Mouse (Mus musculus) embryonic facial prominence, embryonic 14.5 days (tissue): Measurements from ENCODE around the gene Ctrb1. TPM values are rescaled to one million over a fixed set of nuclear protein-coding genes. Genes with fewer than 3 reads are reported as not detected.

ENCODE experiments used
- ATAC-seq: fragments of 200-750 bp; cut with Nextera tagmentation; 2 replicates; pipeline ENCODE4 v1.8.0; 2017; ENCODE audit warnings: low read depth, moderate number of reproducible peaks, moderate TSS enrichment
- DNase-seq: peaks from one replicate; pipeline ENCODE4 v3.0.0-alpha.2; 2015; ENCODE audit warnings: low spot score
- H3K27ac ChIP-seq: fragments of 300-500 bp; sonication (generic); replicated peaks from 2 replicates; pipeline ENCODE4 v1.5.1; 2014; ENCODE audit warnings: low read depth, mild to moderate bottlenecking, low read length, moderate library complexity
- H3K27me3 ChIP-seq: fragments of 300-500 bp; sonication (generic); replicated peaks from 2 replicates; pipeline ENCODE4 v1.6.1; 2014; ENCODE audit warnings: low read length; ENCODE audit not compliant: control insufficient read depth, insufficient read depth
- H3K36me3 ChIP-seq: fragments of 300-500 bp; sonication (generic); 2 replicates; pipeline ENCODE4 v1.6.1; 2014; ENCODE audit warnings: low read length, mixed read lengths; ENCODE audit not compliant: control insufficient read depth, insufficient read depth
- H3K4me1 ChIP-seq: fragments of 300-500 bp; sonication (generic); 2 replicates; pipeline ENCODE4 v1.6.1; 2014; ENCODE audit warnings: antibody characterized with exemption, low read length; ENCODE audit not compliant: control insufficient read depth, insufficient read depth
- H3K4me2 ChIP-seq: fragments of 300-500 bp; sonication (generic); 2 replicates; pipeline ENCODE4 v1.6.1; 2014; ENCODE audit warnings: low read depth, mild to moderate bottlenecking, low read length, moderate library complexity, mixed read lengths
- H3K4me3 ChIP-seq: fragments of 300-500 bp; sonication (generic); 2 replicates; pipeline ENCODE4 v1.5.1; 2014; ENCODE audit warnings: low read depth, mild to moderate bottlenecking, low read length
- H3K9ac ChIP-seq: fragments of 300-500 bp; sonication (generic); 2 replicates; pipeline ENCODE4 v1.6.1; 2014; ENCODE audit warnings: low read depth, mild to moderate bottlenecking, low read length, moderate library complexity, mixed read lengths
- H3K9me3 ChIP-seq: fragments of 300-500 bp; sonication (generic); 2 replicates; pipeline ENCODE4 v1.6.1; 2016; ENCODE audit warnings: low read length; ENCODE audit not compliant: control insufficient read depth
- WGBS: fragments of 180-500 bp; shearing (Covaris S2); extraction: QIAGEN DNeasy Blood & Tissue Kit; methylation state at CpG from one replicate; pipeline ENCODE4 v1.1.7; 2014; 5-methylcytosine and 5-hydroxymethylcytosine counted together
- polyA plus RNA-seq: library from polyadenylated mRNA; unstranded; fragments of >200 nt; fragmentation: Nextera tagmentation; extraction: Ambion mirVana; gene quantifications from 2 replicates; pipeline ENCODE4 v1.2.1, GENCODE M21; 2014

Ctrb1 gene
- polyA plus RNA-seq, 1 experiment from 2014 or later, result not detected

DNA sequence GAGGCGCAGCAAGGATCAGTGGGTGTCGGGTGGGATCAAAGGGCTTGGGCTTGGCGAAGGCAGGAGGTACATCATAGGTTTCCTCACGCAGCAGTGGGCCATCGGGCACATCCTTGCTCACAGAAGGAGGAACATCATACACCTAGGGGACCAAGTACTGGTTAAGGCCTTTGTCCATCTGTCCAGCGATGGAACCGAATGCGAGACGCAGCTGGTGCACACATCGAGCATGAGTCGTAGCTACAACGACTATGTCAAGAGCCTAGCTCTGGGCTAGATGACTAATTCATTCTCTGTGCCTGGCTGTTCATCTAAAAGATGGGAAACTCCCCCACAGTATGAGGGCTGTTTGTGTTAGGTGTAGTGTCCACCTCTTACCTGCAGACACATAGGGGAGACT lies 23.5 kb upstream of the Ctrb1 start:
- ATAC-seq (no peak), DNase-seq (no peak)
- 93% methylated on average over 12 of the region's 12 CpGs for WGBS
- no peak overlapping the region for H3K27ac ChIP-seq
- no peaks in the 10 kb centered on the region for H3K27me3 ChIP-seq
- no peak overlapping the region for H3K4me3 ChIP-seq
- no peak overlapping the region for H3K9ac ChIP-seq
- no peaks in the 10 kb centered on the region for H3K9me3 ChIP-seq
- H3K36me3 ChIP-seq, result peaks cover 71% of the 10 kb centered on the region
- no peak overlapping the region for H3K4me2 ChIP-seq
- peaks cover 23% of the 10 kb centered on the region for H3K4me1 ChIP-seq

GRCm38 (mm10) chr8:111713817-111714216 lies 23.0 kb upstream of the Ctrb1 start:
- ATAC-seq, result no peak
- Histone ChIP-seq H3K36me3 (peaks cover 72% of the 10 kb centered on the region), H3K9me3 (no peaks in the 10 kb centered on the region), H3K4me1 (peaks cover 23% of the 10 kb centered on the region), H3K4me2 (no peak overlapping the region), H3K9ac (no peak overlapping the region), H3K27me3 (no peaks in the 10 kb centered on the region), H3K27ac (no peak overlapping the region), H3K4me3 (no peak overlapping the region)
- WGBS, result 92% methylated on average over 14 of the region's 25 CpGs
- DNase-seq, result no peak

GRCm38 (mm10) chr8:111713291-111713690 lies 22.5 kb upstream of the Ctrb1 start:
- H3K36me3 ChIP-seq, result peaks cover 72% of the 10 kb centered on the region
- H3K4me1 ChIP-seq, result peaks cover 22% of the 10 kb centered on the region
- 95% methylated on average over 11 of the region's 11 CpGs for WGBS
- no peak overlapping the region for H3K27ac ChIP-seq
- H3K9me3 ChIP-seq, result no peaks in the 10 kb centered on the region
- no peaks in the 10 kb centered on the region for H3K27me3 ChIP-seq
- ATAC-seq (no peak), DNase-seq (no peak)
- no peak overlapping the region for H3K4me2 ChIP-seq
- H3K9ac ChIP-seq, result no peak overlapping the region
- no peak overlapping the region for H3K4me3 ChIP-seq

DNA sequence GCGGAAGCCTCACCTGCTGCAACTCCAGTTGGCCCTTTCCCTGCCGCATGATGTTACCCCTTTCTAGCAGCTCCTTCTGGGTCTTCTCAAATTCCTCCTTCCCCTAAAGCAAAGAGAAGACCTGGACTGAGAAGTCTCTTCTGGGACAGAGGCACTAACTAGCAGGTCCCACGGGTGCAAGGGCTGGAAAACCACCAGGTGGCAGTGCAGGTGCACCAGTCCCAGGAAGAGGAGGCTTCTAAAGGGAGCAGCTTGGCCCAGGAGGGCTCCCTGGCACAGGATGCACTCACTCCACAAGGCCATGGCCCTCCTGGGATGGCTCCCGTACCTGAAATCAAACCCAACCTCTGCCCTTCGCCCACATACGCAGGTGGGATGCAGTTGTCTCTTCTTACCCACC lies 21.8 kb upstream of the Ctrb1 start:
- Histone ChIP-seq H3K4me1 (peaks cover 15% of the 10 kb centered on the region), H3K27me3 (no peaks in the 10 kb centered on the region), H3K4me2 (no peak overlapping the region), H3K9me3 (no peaks in the 10 kb centered on the region), H3K9ac (no peak overlapping the region), H3K4me3 (no peak overlapping the region), H3K27ac (no peak overlapping the region), H3K36me3 (peaks cover 72% of the 10 kb centered on the region)
- WGBS, result 86% methylated on average over 6 of the region's 6 CpGs
- ATAC-seq, result no peak
- DNase-seq, result peak; percentile 61

DNA sequence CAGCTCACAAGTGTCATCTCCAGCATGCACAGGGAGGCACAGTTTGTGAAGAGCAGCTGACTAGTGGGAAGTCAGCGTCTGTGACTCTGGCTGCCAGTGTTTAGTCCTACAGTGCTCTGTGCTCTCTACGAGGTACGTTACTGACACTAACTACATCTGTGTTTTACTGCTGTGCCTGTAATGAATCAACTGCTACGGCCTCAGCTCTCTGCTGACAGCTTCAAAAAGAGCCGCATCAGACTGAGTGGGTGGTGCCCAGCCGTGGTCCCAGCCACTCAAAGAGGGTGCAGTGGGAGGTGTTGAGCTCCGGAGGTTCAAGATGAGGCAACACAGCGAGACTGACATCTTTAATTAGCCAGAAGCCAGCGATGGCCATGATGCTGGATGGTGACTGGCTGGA lies 21.3 kb upstream of the Ctrb1 start:
- Histone ChIP-seq H3K9me3 (no peaks in the 10 kb centered on the region), H3K9ac (no peak overlapping the region), H3K36me3 (peaks cover 72% of the 10 kb centered on the region), H3K4me1 (peaks cover 11% of the 10 kb centered on the region), H3K27ac (no peak overlapping the region), H3K4me2 (no peak overlapping the region), H3K27me3 (no peaks in the 10 kb centered on the region), H3K4me3 (no peak overlapping the region)
- WGBS, result 80% methylated on average over 9 of the region's 9 CpGs
- DNase-seq, result no peak
- ATAC-seq, result no peak

- Histone ChIP-seq H3K4me2 (no peak overlapping the region), H3K9ac (no peak overlapping the region), H3K36me3 (peaks cover 72% of the 10 kb centered on the region), H3K4me3 (no peak overlapping the region), H3K9me3 (no peaks in the 10 kb centered on the region), H3K4me1 (no peaks in the 10 kb centered on the region), H3K27ac (no peak overlapping the region), H3K27me3 (no peaks in the 10 kb centered on the region)
- DNase-seq (no peak), ATAC-seq (no peak)
- WGBS, result 92% methylated on average over 18 of the region's 20 CpGs
Measured at GRCm38 (mm10) chr8:111710777-111711485, 20.1 kb upstream of the Ctrb1 start.

DNA sequence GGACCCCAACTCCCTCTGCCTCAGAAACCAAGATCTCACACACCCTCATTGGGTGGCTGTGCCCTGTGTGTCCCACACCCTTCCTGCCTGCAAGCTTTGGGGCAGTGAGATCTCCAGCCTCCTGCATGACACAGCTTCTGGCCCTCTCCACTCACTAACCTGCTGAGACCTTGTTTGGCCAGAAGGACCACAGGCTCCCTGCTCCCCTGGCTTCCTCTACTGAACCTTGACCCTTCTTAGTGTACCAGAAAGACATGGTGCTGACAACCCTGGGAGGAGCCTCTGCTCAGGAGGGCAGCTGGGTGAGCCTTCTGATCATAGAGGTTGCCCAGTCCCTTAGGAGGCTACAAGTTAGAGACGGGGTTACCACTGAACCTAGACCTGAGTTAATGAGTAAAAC lies 18.4 kb upstream of the Ctrb1 start:
- H3K9ac ChIP-seq, result no peak overlapping the region
- no peak for ATAC-seq
- H3K36me3 ChIP-seq, result peaks cover 58% of the 10 kb centered on the region
- H3K4me2 ChIP-seq, result no peak overlapping the region
- H3K4me3 ChIP-seq, result no peak overlapping the region
- no peak for DNase-seq
- WGBS, result 93% methylated on average over 1 of the region's 1 CpGs
- H3K27ac ChIP-seq, result no peak overlapping the region
- no peaks in the 10 kb centered on the region for H3K27me3 ChIP-seq
- H3K4me1 ChIP-seq, result no peaks in the 10 kb centered on the region
- no peaks in the 10 kb centered on the region for H3K9me3 ChIP-seq

DNA sequence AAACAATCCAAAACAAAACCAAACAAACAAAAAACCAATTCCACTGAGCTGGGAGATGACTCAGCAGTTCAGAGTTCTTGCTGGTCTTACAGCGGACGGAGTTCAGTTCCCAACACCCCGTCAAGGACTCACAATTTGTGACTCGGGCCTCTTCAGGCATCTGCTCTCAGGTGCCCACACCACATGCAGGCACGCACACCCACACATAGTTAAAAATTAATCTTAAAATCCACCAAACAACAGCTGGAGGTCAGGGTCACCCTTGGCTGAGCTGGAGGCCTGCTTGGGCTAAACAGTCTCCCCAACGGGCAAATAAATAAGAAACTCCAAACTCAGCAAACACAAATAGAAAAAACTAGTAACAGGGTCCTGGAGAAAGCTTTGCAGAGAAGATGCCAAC lies 17.5 kb upstream of the Ctrb1 start:
- 84% methylated on average over 6 of the region's 6 CpGs for WGBS
- Histone ChIP-seq H3K4me1 (no peaks in the 10 kb centered on the region), H3K4me2 (no peak overlapping the region), H3K36me3 (peaks cover 48% of the 10 kb centered on the region), H3K4me3 (no peak overlapping the region), H3K9me3 (no peaks in the 10 kb centered on the region), H3K9ac (no peak overlapping the region), H3K27ac (no peak overlapping the region), H3K27me3 (no peaks in the 10 kb centered on the region)
- ATAC-seq, result no peak
- no peak for DNase-seq

DNA sequence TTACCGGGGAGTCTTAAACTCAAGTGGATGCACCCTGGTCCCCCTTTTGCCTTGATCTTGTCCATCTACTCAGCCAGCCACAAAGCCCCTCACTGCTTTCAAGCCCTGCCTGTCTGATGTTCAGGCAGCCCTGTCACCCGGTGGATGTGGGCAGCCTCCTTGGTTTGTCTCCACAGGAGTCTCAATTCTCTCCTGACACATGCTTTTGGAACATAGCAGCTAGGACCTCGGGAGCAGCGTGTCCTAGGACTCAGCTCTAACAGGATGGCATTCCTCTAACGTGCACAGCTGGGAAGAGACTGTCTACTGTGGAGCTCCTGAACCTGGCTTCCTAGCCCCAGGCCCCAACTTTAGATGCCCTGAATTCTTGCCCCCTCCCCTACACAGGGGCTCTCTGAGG lies 14.9 kb upstream of the Ctrb1 start:
- no peak overlapping the region for H3K4me3 ChIP-seq
- no peaks in the 10 kb centered on the region for H3K27me3 ChIP-seq
- no peak overlapping the region for H3K4me2 ChIP-seq
- WGBS, result 50% methylated on average over 5 of the region's 5 CpGs
- no peak for ATAC-seq
- peaks cover 22% of the 10 kb centered on the region for H3K36me3 ChIP-seq
- no peaks in the 10 kb centered on the region for H3K4me1 ChIP-seq
- H3K27ac ChIP-seq, result no peak overlapping the region
- H3K9ac ChIP-seq, result no peak overlapping the region
- DNase-seq, result no peak
- H3K9me3 ChIP-seq, result no peaks in the 10 kb centered on the region
